Mouse (Mus musculus) olfactory bulb, adult 2 months (tissue): ENCODE data around the gene Insl3. TPM values are rescaled to one million over a fixed set of nuclear protein-coding genes. Genes with fewer than 3 reads are reported as not detected.
"Not testable (repeated sequence)": the region's sequence is repeated elsewhere in the genome, so short reads cannot be mapped to it uniquely, and the experiment has no call there.

Experiments used
- H3K27ac ChIP-seq: fragments of 200-500 bp; 2 replicates; pipeline ENCODE4 v1.5.1; 2012; ENCODE audit warnings: low read depth, low read length; ENCODE audit not compliant: insufficient read depth
- H3K4me1 ChIP-seq: fragments of 200-500 bp; 2 replicates; pipeline ENCODE4 v1.6.1; 2012; ENCODE audit warnings: low read length; ENCODE audit not compliant: control insufficient read depth, insufficient read depth
- H3K4me3 ChIP-seq: fragments of 200-500 bp; 2 replicates; pipeline ENCODE4 v1.5.1; 2012; ENCODE audit warnings: mild to moderate bottlenecking, low read depth, low read length, moderate library complexity; ENCODE audit not compliant: insufficient read depth
- CTCF ChIP-seq: fragments of 200-500 bp; IDR thresholded peaks from 2 replicates; pipeline ENCODE4 v1.5.1; 2012; ENCODE audit warnings: low read depth, mild to moderate bottlenecking, low read length, moderate library complexity; ENCODE audit not compliant: insufficient read depth
- POLR2A ChIP-seq: fragments of 200-500 bp; IDR thresholded peaks from 2 replicates; pipeline ENCODE4 v1.6.1; 2012; ENCODE audit warnings: mild to moderate bottlenecking, low read depth, low read length, moderate library complexity; ENCODE audit not compliant: insufficient read depth
- WGBS: fragments of 180-500 bp; shearing (Covaris S2); methylation state at CpG from one replicate; pipeline ENCODE4 v1.1.7; 2018; 5-methylcytosine and 5-hydroxymethylcytosine counted together
- polyA plus RNA-seq: library from polyadenylated mRNA; stranded (reverse); fragments of >200 nt; gene quantifications from 2 replicates; pipeline ENCODE4 v1.2.4, GENCODE M21; 2012; ENCODE audit warnings: low replicate concordance; ENCODE audit not compliant: missing spikeins, insufficient read depth, insufficient read length

Insl3 gene
- polyA plus RNA-seq, 1 experiment: not detected

DNA sequence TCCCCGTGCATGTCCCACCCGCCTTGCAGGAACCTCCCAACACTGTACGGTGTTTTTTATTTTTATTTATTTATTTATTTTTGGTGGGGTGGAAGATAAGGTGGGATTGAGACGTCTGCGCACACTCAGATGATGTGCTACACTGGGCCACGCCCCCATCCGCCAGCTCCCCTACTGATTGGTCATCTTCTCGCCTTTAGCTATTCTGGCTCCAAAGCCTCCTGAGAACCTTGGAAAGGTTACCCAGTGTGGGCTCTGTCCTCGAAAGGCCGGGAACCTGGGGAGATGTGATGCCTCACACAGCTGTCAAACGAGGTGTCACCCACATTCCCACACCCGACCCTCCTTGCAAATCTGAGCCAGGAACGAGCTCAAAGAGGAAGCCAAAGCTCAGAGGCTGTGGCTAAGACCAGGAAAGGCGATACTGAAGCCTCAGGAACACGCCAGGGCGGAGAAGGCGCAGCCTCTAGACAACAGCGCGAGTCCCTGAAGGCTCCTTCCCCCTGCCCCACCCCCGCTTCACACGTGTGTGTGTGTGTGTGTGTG is 39.3 kb downstream of the Insl3 start:
- H3K4me1 ChIP-seq: peaks cover 25% of the 10 kb centered on the region
- 6% methylated on average over 21 of the region's 21 CpGs for WGBS
- H3K4me3 ChIP-seq: peak overlapping the region; percentile 31
- TF ChIP-seq CTCF: no peak
- no peak for TF ChIP-seq POLR2A
- peak overlapping the region; percentile 18 for H3K27ac ChIP-seq

DNA sequence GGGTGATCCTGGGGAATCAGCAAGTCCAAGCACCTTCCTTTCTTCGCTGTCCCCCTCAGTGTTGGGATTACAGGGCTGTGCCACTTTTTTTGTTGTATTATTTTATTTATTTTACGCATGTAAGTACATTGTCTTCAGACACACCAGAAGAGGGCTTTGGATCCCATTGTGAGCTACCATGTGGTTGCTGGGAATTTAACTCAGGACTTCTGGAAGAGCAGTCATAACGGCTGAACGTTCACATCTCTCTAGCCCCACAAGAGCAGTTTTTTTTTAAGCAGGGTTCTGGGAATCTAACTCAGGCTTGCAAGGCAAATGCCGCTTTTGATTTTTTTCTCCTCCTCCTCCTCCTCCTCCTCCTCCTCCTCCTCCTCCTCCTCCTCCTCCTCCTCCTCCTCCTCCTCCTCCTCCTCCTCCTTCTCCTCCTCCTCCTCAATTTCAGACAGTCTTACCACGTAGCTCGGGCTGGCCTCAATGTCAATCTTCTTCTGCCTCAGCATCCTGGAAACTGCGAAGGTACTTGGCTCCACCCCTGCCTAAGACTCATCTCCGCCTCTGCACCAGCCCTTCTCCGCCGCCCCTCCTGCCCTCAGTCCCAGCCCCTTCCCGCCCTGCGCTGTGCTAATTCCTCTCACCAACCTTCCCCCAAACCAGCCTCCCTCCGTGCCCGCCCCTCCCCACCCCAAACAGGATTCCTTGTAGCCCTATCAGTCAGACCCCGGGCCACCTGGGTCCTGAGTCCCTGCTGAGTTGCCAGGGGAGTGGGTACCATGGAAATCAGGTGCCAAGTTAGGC is 40.0 kb downstream of the Insl3 start:
- TF ChIP-seq POLR2A: no peak
- TF ChIP-seq CTCF: no peak
- Histone ChIP-seq H3K27ac (peak overlapping the region; percentile 18), H3K4me1 (peaks cover 22% of the 10 kb centered on the region), H3K4me3 (peak overlapping the region; percentile 31)
- 3% methylated on average over 14 of the region's 16 CpGs for WGBS

DNA sequence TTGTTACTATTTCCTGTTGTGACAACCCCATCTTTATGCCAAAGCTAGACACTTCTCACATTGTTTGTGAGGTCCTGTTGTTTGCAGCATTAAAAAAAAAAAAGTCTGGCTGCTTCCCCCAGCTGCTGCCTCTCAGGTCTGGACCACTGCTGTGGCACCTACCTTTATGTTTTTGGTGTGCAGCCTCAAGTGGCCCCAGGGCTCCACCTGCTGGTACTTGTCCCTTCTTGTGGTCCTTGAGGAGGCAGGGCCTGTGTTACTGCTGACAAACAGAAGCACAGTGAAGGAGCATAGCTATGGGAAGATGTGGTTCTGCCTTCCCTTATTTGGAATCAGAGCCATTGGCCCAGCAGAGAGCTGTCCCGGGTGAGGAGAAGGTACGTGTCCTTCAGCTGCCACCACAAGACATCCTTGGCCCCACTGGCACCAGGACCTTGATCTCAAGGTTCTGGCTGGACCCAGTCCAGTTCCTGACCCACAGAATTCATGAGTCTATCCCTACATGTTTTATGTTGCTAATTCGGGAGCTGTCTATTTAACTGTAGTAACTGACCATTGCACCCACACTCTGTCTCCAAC is 42.7 kb downstream of the Insl3 start:
- peaks cover 12% of the 10 kb centered on the region for H3K4me1 ChIP-seq
- WGBS: 49% methylated on average over 3 of the region's 3 CpGs
- TF ChIP-seq CTCF (peak; percentile 51; the same call in 1 of the 2 replicates), POLR2A (no peak)
- H3K27ac ChIP-seq: no peak overlapping the region
- H3K4me3 ChIP-seq: no peak overlapping the region

DNA sequence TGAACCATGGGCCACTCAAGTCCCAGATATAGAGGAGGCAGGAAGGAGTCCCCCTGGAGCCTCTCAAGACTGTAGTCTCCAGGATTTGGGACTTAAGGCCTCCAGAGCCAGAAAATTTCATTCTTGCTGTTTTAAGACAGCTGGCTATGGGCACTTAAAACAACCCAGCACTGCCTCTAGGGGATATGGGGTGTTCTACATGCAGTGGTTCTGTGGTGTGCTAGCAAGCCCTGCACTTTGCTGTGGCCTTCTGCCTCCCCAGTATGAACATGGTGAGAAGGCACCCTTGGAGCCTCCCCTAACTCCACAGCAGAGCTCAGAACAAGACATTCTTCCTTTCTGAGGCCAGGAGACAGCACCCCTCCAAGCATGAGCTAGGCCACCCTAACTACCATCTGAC is 49.3 kb downstream of the Insl3 start:
- H3K4me3 ChIP-seq, H3K27ac ChIP-seq, H3K4me1 ChIP-seq: not testable (repeated sequence)

Other genes with a start within 250 kb of the Insl3 start
- gene Abhd8, start 225.6 kb upstream of the Insl3 start, polyA plus RNA-seq: not detected in 2 replicates
- gene Mrpl34, start 224.3 kb upstream of the Insl3 start, polyA plus RNA-seq: not detected in 2 replicates
- gene Dda1, start 220.0 kb upstream of the Insl3 start, polyA plus RNA-seq: not detected in 2 replicates
- gene Ano8, start 203.3 kb upstream of the Insl3 start, polyA plus RNA-seq: not detected in 2 replicates
- not detected in 2 replicates for gene Gtpbp3, start 201.1 kb upstream of the Insl3 start, polyA plus RNA-seq
- gene Plvap, start 177.5 kb upstream of the Insl3 start, polyA plus RNA-seq: not detected in 2 replicates
- gene Ccdc194, start 163.5 kb upstream of the Insl3 start, polyA plus RNA-seq: not detected in 2 replicates
- gene Bst2, start 151.8 kb upstream of the Insl3 start, polyA plus RNA-seq: not detected in 2 replicates
- not detected in 2 replicates for gene Mvb12a, start 146.3 kb upstream of the Insl3 start, polyA plus RNA-seq
- gene Tmem221, start 130.3 kb upstream of the Insl3 start, polyA plus RNA-seq: not detected in 2 replicates
- gene Nxnl1, start 122.6 kb upstream of the Insl3 start, polyA plus RNA-seq: not detected in 2 replicates
- not detected in 2 replicates for gene Slc27a1, start 120.3 kb upstream of the Insl3 start, polyA plus RNA-seq
- gene Pgls, start 97.0 kb upstream of the Insl3 start, polyA plus RNA-seq: not detected in 2 replicates
- not detected in 2 replicates for gene Fam129c, start 91.6 kb upstream of the Insl3 start, polyA plus RNA-seq
- gene Colgalt1, start 78.2 kb upstream of the Insl3 start, polyA plus RNA-seq: 143 TPM in 1 of 2 replicates, not detected in the other
- not detected in 2 replicates for gene Unc13a, start 17.5 kb upstream of the Insl3 start, polyA plus RNA-seq
- not detected in 2 replicates for gene Jak3, start 12.9 kb upstream of the Insl3 start, polyA plus RNA-seq
- not detected in 2 replicates for gene B3gnt3, start 12.6 kb downstream of the Insl3 start, polyA plus RNA-seq
- gene Fcho1, start 36.5 kb downstream of the Insl3 start, polyA plus RNA-seq: 90.9 TPM in 1 of 2 replicates, not detected in the other
- not detected in 2 replicates for gene Zfp709, start 192.8 kb downstream of the Insl3 start, polyA plus RNA-seq
- gene Zfp882, start 219.4 kb downstream of the Insl3 start, polyA plus RNA-seq: not detected in 2 replicates
- not detected in 2 replicates for gene Zfp617, start 219.4 kb downstream of the Insl3 start, polyA plus RNA-seq